Mouse (Mus musculus) kidney, postnatal 4 days (tissue): ENCODE measurements around the gene Nf2.

Experiments
- DNase-seq, 2 experiments: peaks; one replicate each; pipeline ENCODE4 v3.0.0; 2021; ENCODE audit warnings: mixed read lengths in 2 of 2

Nf2 gene

DNA sequence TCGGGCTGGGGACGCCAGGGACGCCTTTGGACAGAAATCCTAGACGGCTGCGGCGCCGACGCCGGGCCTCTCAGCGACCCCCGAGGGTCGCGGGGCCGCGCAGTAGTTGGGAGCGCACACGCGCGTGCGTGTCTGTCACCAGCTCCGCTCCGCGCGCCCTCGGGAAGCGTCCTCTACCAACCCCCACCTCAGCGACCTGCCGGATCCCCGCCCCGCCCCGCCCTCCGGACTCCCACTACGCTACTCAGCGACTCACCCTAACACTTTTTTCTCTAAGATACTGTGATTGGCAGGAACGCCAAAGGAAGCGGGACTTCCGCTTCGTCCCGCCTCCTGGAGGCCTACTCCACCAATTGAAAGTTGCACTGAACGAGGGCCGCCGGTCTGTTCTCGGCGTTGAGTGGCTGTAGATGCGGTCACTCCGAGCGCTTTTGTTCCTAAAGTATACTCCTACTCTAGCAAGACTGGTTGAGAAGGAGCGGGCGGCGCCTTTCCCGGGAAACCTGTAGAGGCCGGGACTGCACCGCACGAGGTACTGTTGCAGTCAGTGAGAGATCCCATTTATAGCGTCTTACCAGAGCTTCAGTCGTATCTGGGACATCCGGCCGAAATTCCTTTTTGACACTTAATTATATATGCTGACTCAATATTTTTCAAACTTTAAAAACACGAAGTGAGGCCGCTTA is at the start of gene Nf2:
Gene Nf2 (minus strand): TSS at position 279 of the 686 bp plus-strand sequence.
- peak; percentile 97 to 99 for DNase-seq

- DNase-seq = peak; percentile 84 to 90
These were observed 45.8 kb upstream of the Nf2 start, which contains the start of gene Thoc5 for GRCm38 (mm10) chr11:4894848-4895816. Gene Thoc5, plus strand, starts transcription at chr11:4895320.

DNA sequence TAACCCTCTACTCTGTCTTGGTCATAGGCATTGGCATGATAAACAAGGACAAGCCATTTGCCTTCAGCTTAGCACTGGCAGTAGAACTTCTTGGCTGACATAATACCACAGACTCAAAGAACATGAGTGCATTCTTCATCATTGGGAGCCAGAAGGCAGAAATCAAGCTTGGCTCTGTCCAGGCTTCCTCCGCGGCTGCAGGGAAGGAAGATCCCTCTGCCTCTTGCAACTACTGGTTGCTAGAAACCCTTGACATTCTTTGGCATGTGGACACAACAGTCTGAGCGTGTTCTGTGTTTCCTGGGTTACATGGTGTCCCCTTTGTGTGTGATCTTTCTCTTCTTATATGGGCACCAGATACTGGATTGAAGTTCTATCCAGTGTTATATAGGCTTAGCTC is 37.7 kb upstream of the Nf2 start:
- DNase-seq = no peak

DNA sequence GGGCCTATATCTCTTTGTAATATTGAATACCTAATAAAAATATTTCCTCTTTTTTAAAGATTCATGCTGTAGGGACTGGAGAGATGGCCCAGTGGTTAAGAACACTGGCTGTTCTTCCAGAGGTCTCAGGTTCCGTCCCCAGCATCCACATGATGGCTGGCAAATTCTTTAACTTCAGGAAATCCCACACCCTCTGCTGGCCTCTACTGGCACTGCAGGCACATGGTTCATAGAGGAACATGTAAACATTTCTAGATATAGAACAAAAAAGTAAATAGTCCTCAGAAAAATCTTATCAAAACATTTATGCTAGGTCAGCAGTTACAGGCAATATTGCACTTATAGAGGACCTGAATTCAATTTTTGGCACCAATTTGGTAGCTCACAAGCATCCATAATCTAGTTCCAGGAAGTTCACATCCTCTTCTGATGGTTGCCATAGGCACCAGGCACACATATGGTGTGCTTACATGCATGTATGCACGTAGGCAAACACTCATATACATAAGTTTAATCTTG is 36.1 kb upstream of the Nf2 start:
- DNase-seq = peak; percentile 78 to 82

DNA sequence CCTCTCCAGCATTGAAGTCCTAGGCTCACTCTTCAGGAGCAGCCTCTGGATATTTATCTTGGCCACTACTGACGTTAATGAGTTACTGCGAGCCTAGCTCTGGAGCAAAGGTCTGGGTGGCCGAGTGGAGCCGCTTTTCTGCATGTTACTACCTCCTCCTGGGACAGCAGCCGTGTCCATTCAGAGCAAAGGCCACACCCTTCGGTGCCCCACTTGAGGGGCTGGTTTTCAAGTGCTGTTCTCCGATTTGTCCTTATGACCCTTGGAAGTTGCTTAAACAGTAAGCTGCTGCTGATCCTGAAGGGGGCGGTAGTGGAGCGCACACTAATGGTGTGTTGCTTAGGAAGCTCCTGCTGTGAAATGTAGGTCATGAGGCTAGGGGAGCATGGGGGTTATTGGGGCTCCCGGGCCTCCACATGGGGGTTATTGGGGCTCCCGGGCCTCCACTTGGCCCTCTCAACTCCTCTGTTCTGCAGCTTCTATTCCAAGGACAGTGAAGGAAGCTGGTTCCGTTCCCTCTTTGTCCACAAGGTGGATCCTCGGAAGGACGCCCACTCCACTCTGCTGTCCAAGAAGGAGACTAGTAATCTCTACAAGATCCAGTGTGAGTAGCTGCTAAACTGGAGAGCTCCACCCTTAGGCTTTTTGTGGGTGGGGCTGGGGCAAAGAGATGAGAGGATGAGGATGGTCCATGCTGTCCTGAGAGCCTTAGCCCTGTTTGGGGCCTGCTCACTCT is 33.7 kb upstream of the Nf2 start:
- peak; percentile 80 to 87 for DNase-seq

DNA sequence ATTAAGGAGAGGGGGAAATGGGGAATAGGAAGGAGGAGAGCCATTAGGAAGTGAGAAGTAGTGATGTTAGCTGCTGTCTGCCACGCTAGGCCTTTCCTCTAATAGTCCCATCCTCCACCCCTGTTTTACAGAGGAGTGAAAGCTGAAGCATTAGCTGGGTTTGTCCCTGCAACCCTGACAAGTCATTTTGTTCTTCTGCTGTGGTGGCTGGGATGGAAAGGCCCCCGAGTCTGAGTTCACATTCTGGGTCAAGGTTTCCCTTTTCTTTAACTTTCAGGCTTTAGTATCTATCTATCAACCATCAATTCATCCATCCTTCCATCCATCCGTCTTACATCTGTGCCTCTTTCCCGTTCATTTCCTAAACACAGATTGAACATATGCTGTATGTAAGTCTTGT is 31.8 kb upstream of the Nf2 start:
- DNase-seq = no peak

- DNase-seq = peak; percentile 44 to 62
These were observed 25.2 kb upstream of the Nf2 start for GRCm38 (mm10) chr11:4874551-4874950.

DNA sequence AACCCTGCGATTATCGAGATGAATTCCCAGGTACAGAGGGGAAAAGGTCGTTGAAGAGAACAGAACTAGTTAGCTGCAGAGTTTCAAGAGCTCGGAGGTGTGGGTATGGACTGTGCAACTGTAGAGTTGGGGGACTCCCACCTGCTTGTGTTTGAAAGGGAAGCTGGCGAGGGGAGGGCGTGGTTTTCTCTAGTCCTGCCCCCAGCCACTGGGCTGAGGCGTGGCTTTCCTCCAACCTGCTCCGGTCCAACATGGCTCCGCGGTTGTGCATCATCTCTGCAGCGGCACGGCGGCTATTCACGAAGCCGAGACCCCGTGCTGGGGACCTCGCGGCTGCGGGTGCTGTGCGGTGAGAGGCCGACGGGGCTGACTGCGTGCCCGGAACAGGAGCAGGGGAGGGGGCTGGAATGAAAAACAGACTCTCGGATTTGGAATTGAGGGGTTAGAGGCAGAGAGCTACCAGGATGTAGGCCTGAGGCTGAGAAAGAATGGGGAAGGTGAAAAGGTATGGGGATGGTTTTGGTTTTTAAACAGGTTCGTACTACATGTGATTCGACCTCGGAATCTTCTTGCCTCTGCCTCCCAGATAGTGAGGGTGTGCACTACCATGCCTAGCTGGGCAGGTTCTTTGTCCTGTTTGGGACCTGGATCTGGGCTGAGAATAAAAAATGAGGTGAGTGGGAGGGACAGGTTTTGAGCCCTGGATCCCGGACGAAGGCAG is 24.6 kb upstream of the Nf2 start, which contains the start of gene Nipsnap1:
Gene Nipsnap1 (plus strand): TSS at position 197 of the 721 bp plus-strand sequence.
- peak; percentile 87 to 91 for DNase-seq

- DNase-seq = peak; percentile 74 to 78
These were observed 16.4 kb upstream of the Nf2 start for GRCm38 (mm10) chr11:4865645-4866251.

DNA sequence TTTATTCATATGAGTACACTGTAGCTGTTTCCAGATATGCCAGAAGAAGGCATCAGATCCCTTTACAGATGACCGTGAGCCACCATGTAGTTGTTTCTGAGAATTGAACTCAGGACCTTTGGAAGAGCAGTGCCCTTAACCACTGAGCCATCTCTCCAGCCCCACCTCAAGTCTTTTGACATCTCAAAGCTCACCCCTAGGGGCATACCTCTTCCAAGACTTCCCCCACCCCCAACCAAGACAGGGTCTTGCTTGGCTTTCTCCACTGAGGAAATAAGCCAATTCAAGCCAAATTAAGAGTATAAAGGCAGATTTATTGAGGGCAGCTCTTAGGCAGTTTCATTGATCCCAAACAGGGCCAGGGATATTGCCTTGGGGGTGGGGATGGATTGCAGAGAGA is 13.4 kb upstream of the Nf2 start:
- no peak for DNase-seq

GRCm38 (mm10) chr11:4861816-4862604 is 12.7 kb upstream of the Nf2 start:
- DNase-seq = peak in 1 of 2 experiments; percentile 16

- DNase-seq = no peak
These were observed 11.7 kb upstream of the Nf2 start for GRCm38 (mm10) chr11:4860986-4861385.

DNA sequence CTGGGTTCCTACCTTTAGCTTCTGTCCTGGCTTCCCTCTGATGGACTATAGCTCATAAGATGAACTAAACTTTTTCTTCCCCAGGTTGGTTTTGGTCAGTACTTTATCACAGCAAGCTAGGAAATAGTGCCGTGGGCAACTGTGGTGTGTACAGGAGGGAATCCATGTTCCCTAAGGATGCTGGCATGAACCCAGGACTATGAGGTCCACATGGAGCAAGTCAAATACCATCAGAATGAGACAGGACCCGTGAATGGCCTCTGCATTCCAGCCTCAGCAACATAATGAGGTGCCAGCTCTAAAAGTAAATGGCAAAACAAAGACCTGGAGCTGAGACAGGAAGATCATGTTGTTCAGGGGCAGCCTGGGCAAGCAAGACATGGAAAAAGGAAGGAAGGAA is 9.1 kb upstream of the Nf2 start:
- no peak for DNase-seq

- DNase-seq = no peak
These were observed 4.8 kb upstream of the Nf2 start for GRCm38 (mm10) chr11:4854181-4854580.

GRCm38 (mm10) chr11:4853021-4853420 is 3.7 kb upstream of the Nf2 start:
- DNase-seq = no peak

GRCm38 (mm10) chr11:4850404-4850803 is 1.1 kb upstream of the Nf2 start:
- DNase-seq = no peak

DNA sequence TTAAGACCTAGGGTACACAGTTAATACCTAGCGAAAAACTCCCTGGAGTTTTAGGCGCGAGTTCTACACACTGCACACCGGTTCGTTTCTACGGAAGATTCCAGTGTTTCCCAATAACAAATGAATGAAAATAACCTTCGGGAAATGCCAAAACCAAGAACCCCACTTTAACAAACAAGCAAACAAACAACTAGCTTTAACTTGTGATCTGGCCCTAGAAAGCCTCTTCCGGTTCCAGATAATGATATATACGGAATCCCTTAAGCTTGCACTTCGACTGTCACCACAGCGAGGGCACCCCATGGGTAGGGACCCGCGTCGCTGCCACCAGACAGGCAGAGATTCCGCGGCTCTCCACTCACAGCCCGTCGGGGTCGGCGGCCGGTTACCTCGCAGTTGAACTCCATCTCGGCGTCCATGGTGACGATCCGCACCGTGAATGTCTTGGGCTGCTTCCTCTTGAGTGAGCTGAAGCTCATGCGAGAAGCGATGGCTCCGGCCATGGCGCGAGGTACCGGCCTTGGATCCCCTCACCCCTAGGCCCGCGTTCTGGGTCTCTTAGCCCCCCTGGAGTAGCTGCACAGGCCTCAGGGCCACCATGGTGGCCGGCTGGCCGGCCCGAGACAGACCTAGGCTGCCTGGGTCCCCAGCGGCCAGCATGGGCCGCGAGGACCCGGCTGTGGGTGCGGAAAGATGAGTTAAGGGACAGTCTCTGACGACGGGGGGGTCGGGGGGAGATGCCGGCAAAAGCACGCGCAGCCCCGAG is 670 bp downstream of the Nf2 start:
- peak; percentile 65 to 76 for DNase-seq

DNA sequence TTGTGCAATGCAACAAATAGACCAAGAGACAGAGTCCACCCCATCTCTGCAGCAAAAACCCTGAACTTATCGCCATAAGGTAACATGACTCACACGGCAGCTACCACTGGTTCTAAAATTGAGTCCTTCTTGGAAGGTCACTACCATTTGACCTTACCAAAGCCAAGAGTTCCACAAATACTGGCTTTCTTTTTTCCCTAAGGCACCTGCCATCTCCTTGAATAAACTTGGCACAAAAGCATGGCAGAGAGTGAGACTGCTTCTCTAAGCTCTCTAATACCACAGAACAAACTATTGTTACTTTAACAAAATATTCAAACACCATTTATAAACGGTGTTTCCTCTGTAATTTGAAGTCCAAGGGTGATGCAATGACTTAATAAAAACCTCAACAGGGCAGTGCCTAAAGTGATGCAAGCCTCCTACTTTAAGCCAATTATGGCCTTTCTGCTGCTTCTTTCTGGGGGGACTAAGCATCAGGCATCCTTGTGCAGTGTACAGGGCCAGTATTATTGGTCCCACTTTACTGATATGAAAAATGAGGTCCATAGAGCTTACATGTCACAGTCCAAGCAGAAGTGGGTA is 8.3 kb downstream of the Nf2 start:
- DNase-seq = no peak

GRCm38 (mm10) chr11:4838235-4838634 is 11.1 kb downstream of the Nf2 start:
- DNase-seq = no peak

DNA sequence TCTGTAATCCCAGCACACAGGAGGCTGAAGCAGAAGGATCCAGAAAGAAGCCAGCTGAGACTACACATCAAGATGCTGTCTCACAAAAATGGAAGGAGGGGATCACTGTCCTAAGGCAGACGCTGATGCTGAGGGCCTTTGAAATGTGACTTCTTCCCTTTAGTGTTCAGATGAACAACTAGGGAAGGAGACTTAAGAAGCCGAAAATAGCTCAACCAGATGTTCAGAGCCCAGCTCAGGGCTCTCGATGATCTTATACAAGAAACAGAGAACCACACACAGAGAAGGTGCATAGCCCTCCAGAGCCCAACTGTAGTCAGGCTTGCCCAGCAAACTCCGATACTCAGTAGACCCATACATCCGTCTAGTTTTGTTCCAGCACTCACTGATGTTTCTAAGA is 12.0 kb downstream of the Nf2 start:
- no peak for DNase-seq
